Mouse (Mus musculus) megakaryocyte, embryonic 14.5 days (primary cell): ENCODE measurements at regions not wholly inside any gene's neighbourhood (a gene's known extent, or its start where the extent isn't known, plus 50 kb on each side); places are given as distances from the start of the nearest gene placed in this dataset.

Source experiments
- FLI1 ChIP-seq: IDR thresholded peaks from 2 replicates; pipeline ENCODE4 v1.6.1; 2012; ENCODE audit warnings: low read length, inconsistent platforms, mixed read lengths
- GATA1 ChIP-seq: IDR thresholded peaks from 3 replicates; pipeline ENCODE4 v1.6.1; 2012; ENCODE audit warnings: mixed read lengths, low read length, inconsistent platforms, borderline replicate concordance

DNA sequence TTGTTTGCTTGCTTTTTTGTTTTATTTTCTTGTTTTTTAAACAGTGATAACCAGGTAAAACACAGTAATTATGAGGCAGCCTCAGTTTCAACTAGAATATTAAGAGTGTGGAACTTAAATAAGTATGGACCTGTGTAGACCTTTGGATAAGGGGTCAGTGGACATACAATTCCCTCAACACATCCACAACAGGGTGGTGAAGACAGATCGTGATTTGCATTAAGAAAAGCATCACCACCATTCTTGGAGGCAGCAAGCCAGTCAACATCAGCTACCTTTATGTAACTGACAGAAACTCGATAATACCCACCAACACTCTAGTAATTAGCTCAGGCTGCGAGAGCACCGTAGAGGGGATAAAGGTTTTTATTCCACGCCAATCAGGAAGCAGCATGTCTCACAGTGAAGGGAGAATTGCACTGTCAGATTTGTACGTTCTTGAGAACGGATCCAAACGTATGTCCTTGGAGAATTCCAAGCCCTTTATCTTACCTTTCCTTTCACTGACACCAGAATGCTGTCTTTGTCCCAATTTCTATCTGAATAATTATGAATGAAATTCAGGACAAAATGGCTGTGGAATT, 398.5 kb downstream of the Isl1 start:
- TF ChIP-seq GATA1 (no peak), FLI1 (no peak)
